Mouse (Mus musculus) E14TG2a.4 (cell line): Measurements from ENCODE around the gene Gm28048.
A peak's percentile ranks its signal among the peaks of the same experiment; 100 is the strongest.

ENCODE experiments used
- H3K27me3 ChIP-seq: 2 replicates; pipeline ENCODE4 v1.6.1; 2014; ENCODE audit warnings: low read length, control low read depth; ENCODE audit not compliant: insufficient read depth
- H3K36me3 ChIP-seq: 2 replicates; pipeline ENCODE4 v1.6.1; 2014; ENCODE audit warnings: low read length, control low read depth; ENCODE audit not compliant: insufficient read depth
- H3K4me1 ChIP-seq: replicated peaks from 2 replicates; pipeline ENCODE4 v1.6.1; 2014; ENCODE audit warnings: low read depth, low read length, control low read depth
- H3K4me3 ChIP-seq: replicated peaks from 2 replicates; pipeline ENCODE4 v1.5.1; 2014; ENCODE audit warnings: mild to moderate bottlenecking, low read length
- H3K9me3 ChIP-seq: 2 replicates; pipeline ENCODE4 v1.6.1; 2014; ENCODE audit warnings: low read length, control low read depth
- CTCF ChIP-seq: conservative IDR thresholded peaks from 2 replicates; pipeline ENCODE4 v1.5.1; 2014; ENCODE audit warnings: low read length
- NANOG ChIP-seq: IDR thresholded peaks from 2 replicates; pipeline ENCODE4 v1.6.1; 2014; ENCODE audit warnings: borderline replicate concordance, low read length, mixed read lengths
- POU5F1 ChIP-seq: IDR thresholded peaks from 2 replicates; pipeline ENCODE4 v1.6.1; 2014; ENCODE audit warnings: low read length, borderline replicate concordance

The Gm28048 gene

DNA sequence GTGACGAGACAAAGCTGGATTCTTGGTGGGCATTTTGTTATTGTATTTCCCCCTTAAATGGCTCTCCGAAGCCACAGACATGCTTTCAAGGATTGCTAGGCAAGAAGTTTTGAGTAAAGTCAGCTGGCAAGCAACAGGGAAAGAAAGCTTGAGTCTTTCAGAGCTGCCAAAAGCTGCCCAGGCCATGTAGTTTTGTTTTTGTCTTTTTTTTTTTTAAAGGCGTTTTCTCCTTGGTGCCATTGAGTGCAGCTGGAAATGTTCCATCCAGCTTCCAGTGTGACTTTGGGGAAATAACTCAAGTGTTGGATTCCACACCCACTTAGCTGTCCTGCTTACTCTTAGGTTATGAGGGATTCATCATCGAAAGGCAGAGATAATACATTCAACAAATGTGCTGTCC is 120.6 kb downstream of the Gm28048 start:
- Histone ChIP-seq H3K27me3 (no peaks in the 10 kb centered on the region), H3K9me3 (no peaks in the 10 kb centered on the region), H3K36me3 (peaks cover 4% of the 10 kb centered on the region; the same call in 1 of the 2 replicates), H3K4me1 (peaks cover 62% of the 10 kb centered on the region), H3K4me3 (peak overlapping the region; percentile 96)
- TF ChIP-seq NANOG (no peak), POU5F1 (no peak), CTCF (no peak)

DNA sequence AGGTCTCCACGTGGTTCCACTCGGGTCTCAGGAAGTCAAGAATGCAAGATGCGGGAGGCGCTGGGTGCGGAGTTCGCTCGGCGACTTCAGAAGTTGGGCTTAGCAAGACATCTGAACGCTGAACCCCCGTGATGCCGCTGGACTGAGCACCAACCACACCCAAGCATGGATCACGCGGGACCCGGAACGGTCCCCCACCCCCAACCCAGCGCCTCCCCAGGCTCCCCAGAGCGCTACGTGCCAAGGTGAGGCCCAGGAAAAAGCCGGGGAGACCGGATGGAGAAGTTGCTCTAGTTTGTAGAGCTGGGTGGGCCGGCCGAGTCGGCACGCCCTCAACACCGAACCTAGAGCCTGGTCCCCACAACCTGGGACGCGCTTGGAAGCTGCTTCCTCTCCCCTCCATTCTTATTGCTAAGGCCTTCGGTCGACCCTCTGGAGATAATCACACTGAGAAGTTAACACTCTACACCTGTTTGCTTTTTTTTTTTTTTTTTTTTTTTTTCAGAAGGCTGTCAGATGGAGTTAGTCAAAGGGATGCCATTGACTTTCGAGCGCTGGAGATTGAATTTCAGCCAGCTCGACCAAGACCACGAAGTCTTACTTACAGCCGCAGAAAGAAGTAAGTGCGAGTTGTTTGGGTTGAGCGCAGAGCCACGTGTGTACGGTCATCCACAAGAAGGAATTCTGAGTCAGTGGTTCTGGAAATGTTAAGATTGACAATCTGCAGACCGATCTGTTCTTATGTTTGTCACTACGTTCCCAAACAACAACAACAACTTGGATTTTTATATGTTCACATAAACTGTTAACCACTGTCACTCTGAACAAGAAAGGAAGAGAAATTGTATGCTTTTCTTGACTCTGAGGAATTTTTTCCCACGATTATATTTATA is 121.3 kb downstream of the Gm28048 start, which contains the start of gene B3gnt2:
Gene B3gnt2, minus strand, starts transcription at position 627 of the 893 bp plus-strand sequence.
- Histone ChIP-seq H3K27me3 (no peaks in the 10 kb centered on the region), H3K9me3 (no peaks in the 10 kb centered on the region), H3K36me3 (peaks cover 4% of the 10 kb centered on the region; the same call in 1 of the 2 replicates), H3K4me1 (peaks cover 69% of the 10 kb centered on the region), H3K4me3 (peak within 1 kb of the TSS; percentile 96)
- no peak for TF ChIP-seq POU5F1
- TF ChIP-seq CTCF: no peak

DNA sequence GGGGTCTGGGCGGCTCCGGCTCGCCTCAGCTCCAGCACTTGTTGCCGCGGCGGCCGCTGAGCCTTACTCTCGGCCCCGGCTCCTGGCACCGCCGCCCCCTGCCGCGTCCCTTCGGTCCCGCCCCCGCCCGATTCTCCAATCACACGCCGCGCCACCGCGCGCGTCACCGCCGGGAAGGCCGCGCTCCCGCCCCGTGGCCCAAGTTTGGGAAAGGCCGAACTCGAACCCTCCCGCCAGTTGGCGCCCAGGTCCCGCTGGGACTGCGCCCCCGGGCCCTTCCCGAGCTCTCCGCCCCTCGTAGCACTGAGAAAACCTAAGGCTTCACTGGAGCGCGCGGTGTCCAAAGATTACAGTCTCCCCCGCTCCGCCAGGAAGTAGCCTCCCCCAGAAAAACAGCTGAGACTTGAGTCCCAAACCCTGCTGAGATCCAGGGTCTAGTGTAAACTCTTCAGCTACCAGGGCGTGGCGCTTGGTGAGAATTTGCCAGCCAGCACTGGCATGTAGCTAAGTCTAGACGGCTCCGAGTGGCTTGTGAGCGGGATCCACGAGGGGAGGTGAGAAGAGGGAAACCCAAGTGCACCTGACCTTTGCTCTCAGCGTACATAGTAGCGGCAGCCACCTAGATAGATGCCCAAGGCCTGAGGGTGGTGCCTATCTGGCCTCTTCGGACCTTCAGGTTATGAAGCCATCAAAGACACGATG is 122.1 kb downstream of the Gm28048 start:
- TF ChIP-seq POU5F1: no peak
- no peak for TF ChIP-seq CTCF
- TF ChIP-seq NANOG: no peak
- Histone ChIP-seq H3K4me3 (peak overlapping the region; percentile 96), H3K4me1 (peaks cover 73% of the 10 kb centered on the region)

DNA sequence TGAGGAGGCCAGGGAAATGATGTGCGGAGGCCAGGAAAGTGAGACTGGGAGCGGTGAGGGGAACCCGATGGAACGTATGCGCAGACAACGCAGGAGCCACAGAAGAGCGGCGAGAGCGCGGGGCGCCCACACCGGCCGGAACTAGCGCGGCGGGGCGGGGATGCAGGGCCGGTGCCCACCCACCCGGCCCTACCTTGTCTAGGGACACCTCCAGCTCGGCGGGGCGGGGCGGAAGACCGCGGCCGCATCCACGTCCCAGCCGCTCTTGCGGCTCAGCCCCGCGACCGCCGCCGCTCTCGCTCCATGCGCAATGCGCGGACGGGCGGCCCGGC is 122.6 kb downstream of the Gm28048 start:
- TF ChIP-seq NANOG (no peak), POU5F1 (no peak), CTCF (no peak)
- Histone ChIP-seq H3K9me3 (no peaks in the 10 kb centered on the region), H3K4me3 (peak overlapping the region; percentile 96), H3K27me3 (no peaks in the 10 kb centered on the region), H3K36me3 (peaks cover 11% of the 10 kb centered on the region), H3K4me1 (peaks cover 73% of the 10 kb centered on the region)

More for the DNA sequence above, 122.1 kb downstream of the Gm28048 start:
- Histone ChIP-seq H3K27me3 (no peaks in the 10 kb centered on the region), H3K36me3 (peaks cover 6% of the 10 kb centered on the region; the same call in 1 of the 2 replicates), H3K9me3 (no peaks in the 10 kb centered on the region)

DNA sequence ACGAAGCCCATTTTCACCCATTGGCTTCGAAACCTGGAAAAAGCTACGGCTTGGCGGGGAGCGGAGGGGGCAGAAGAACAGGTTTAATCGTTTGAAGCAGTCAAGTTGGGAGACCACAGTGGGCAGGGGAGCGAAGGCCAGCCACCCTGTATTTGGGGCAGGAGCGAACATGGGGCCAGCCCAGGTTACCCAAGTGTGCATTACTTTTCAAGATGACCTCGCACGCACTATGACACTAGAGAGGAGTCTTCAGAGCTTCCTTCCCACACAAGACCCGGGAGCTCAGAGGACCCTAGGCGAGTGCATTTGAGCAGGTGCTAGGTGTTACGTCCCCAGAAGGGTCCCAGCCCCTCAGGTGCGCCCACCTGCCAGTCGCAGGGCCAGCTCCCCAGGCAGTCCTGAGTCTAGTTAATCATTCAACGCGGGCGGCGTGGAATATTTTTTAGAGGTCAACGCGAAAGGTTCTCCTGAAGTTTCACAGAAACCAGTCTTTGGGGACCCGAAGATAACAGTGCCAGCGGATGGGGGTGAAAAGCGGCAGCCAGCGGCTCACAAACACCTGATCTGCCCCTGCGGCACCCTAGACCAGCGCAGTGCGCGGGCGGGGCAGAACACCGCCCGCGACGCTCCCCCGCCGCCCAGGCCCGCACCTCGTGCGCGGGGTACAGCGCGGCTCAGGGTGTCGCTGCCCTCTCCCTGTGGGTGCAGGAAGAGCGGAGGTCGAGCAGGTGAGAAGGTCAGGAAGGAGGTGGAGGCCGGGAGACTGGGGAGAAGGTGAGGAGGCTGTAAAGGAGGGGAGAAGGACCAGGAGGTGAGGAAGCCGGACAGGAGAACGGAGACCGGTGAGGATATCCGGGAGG is 123.2 kb downstream of the Gm28048 start:
- peak overlapping the region; percentile 96 for H3K4me3 ChIP-seq
- no peaks in the 10 kb centered on the region for H3K27me3 ChIP-seq
- peaks cover 73% of the 10 kb centered on the region for H3K4me1 ChIP-seq
- TF ChIP-seq CTCF (no peak), POU5F1 (no peak), NANOG (no peak)
- H3K9me3 ChIP-seq: no peaks in the 10 kb centered on the region
- H3K36me3 ChIP-seq: peaks cover 17% of the 10 kb centered on the region

DNA sequence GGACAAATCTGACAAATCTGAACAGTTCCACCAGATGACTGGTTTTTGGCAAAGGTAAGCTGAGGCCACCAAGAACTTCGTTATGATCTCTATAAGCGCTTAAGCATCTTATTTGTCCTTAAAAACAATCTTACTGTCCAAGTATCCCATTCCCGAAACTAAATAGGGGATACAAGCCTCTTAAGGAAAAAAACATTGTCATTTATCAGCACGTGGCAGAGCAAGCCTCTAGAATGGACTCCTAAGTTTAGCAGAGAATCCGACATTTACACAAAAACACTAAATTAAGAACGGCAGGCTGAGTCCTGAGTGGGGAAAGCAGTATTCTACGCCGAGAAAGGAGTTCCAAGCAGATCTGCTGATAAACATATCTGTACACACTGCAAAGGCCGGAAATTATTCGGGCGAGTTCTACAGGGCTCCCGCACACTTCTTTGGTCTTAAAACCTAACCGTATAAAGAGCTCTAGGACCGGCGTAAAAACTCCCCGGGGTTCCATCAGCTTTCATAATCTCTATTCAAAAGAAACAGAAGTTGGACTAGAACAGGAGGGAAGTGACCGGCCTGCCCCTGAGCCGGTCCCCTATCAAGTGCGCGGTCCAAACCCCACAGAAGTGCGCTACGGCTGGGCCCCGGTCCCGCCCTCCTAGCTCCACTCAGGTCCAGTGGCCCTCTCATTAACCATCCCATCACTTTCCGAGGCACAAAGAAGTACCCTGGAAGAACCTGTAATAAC is 124.0 kb downstream of the Gm28048 start:
- Histone ChIP-seq H3K4me3 (peak overlapping the region; percentile 96), H3K36me3 (peaks cover 25% of the 10 kb centered on the region), H3K27me3 (no peaks in the 10 kb centered on the region), H3K4me1 (peaks cover 74% of the 10 kb centered on the region), H3K9me3 (no peaks in the 10 kb centered on the region)
- no peak for TF ChIP-seq CTCF
- no peak for TF ChIP-seq NANOG
- no peak for TF ChIP-seq POU5F1

DNA sequence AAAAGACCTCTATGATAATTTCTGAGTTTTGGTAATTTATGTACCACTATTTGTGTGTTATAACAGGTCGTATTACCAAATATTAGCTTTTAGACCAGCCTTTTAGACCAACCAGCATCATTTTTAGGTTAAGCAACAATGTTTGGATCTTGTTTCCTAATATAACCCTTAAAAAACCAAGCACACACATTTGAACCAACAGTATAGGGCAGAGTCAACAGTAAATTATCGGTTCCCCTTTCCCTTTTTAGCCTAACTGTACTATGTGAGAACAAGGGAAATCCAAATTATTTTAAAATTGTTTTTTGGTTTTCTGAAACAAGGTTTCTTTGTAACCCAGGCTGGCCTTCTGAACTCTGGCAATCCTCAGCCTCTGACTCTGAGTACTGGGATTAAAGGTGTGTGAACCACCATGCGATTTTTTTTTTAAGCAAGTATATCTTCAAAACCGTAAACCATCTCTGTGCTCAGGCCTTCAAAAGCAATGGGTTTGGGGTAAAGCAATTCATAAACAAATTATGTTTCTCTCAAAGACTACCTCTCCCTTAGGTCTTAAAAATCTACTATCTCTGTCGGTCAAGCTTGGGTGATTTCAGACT is 124.7 kb downstream of the Gm28048 start:
- H3K9me3 ChIP-seq: no peaks in the 10 kb centered on the region
- H3K36me3 ChIP-seq: peaks cover 30% of the 10 kb centered on the region
- H3K4me1 ChIP-seq: peaks cover 78% of the 10 kb centered on the region
- no peaks in the 10 kb centered on the region for H3K27me3 ChIP-seq
- H3K4me3 ChIP-seq: peak overlapping the region; percentile 96
- TF ChIP-seq NANOG (no peak), POU5F1 (no peak), CTCF (no peak)
